Mouse (Mus musculus): ENCODE data around the gene Olfr358.

Olfr358 gene

GRCm38 (mm10) chr2:37009235-37009634 is at the start of gene Olfr358:
TSS of gene Olfr358 (minus strand) at chr2:37009335.
- DNase-seq (ENCODE audit: low spot score), result no peak

GRCm38 (mm10) chr2:36997030-36997429 is 12.1 kb downstream of the Olfr358 start:
- DNase-seq (ENCODE audit: low spot score), result no peak

GRCm38 (mm10) chr2:36993527-36993926 is 15.6 kb downstream of the Olfr358 start, which contains the start of gene Olfr357:
TSS of gene Olfr357 (plus strand) at chr2:36993827.
- no peak for DNase-seq (ENCODE audit: low spot score)
